ENCODE assay signal across 8 mouse cellular contexts in the genomic region with DNA sequence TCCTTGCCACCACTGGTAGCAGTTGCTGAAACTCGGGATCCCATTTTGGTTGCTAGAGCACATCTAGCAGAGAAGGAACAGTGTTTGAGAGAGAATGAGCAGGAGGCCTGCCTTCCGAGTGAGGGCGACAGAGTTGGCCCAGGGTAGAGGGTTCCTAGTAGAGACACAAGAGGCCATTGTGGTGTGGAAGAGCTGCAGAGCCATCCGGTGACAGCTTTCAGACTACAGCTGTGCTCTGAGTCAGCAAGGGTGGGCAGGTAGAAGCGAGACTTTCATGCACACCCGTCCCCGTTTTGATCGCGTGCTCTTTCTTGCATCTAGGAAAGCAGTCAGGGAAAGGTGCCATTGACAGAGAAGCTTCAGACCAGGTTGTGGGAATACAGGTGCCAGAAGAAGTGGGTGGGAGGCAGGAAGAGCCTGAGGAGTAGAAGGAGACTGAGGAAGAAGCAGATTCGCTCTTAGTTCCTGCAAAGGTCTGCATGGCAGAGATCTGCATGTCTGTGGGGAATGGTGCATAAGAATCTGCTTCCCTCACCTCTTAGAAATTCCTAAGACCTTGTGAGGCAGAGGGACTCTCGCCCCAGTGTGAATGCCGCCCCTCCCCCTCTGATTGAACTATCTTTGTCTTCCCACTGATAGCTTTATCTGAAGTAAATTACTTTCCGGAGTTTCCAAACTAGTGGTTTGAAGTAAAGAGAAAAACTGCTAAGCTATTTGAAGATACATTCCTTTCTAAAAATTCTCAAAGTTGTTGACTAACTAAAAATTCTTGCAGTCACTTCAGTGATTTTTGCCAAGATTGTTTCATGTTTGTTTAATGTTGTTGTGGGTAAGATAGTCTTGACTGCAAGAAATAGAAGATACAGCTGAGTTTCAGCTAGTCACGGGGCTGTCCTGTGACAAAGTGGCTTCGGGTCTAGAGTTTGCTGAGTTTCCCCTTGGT. TPM values are rescaled to one million over a fixed set of nuclear protein-coding genes. Genes with fewer than 3 reads are reported as not detected.
A peak's percentile ranks its signal among the peaks of the same experiment; 100 is the strongest.
DNase-seq lines count a peak whose midpoint lies in the region; ATAC-seq and TF ChIP-seq lines count a peak whose summit lies in the region.

No protein-coding gene starts in this region.

- no peak for DNase-seq in layer of hippocampus, adult 2 months (ENCODE audit: low spot score in 2 of 2)
- no peak for DNase-seq in layer of hippocampus, postnatal 25 days (ENCODE audit: extremely low spot score in 1 of 2, low spot score in 1 of 2)
- DNase-seq in Muller cell, postnatal 12 days (ENCODE audit: inconsistent ontology term) = peak; percentile 77
- DNase-seq in liver, embryonic 13.5 days = no peak
- DNase-seq in yolk sac, embryonic 10.5 days (ENCODE audit: low spot score) = peak; percentile 56
- no peak for DNase-seq in lung, postnatal 14 days
- no peak for DNase-seq in kidney, adult 18-20 months

- H3K4me1 ChIP-seq in forebrain, embryonic 13.5 days = peaks cover 82% of the 10 kb centered on the region
- H3K4me1 ChIP-seq in liver, embryonic 13.5 days (replicated peaks) = peaks cover 62% of the 10 kb centered on the region

- no peak overlapping the region for H3K9ac ChIP-seq in forebrain, embryonic 13.5 days
- no peak overlapping the region for H3K9ac ChIP-seq in liver, embryonic 13.5 days

- H3K4me3 ChIP-seq in layer of hippocampus, adult 2 months = no peak overlapping the region; the same call in 1 of the 2 replicates
- no peak overlapping the region for H3K4me3 ChIP-seq in forebrain, embryonic 13.5 days
- H3K4me3 ChIP-seq in liver, embryonic 13.5 days (replicated peaks) = no peak overlapping the region

- H3K27me3 ChIP-seq in forebrain, embryonic 13.5 days = no peaks in the 10 kb centered on the region
- no peaks in the 10 kb centered on the region for H3K27me3 ChIP-seq in liver, embryonic 13.5 days

- WGBS in forebrain, embryonic 13.5 days = 37% methylated on average over 15 of the region's 15 CpGs
- 8% methylated on average over 15 of the region's 15 CpGs for WGBS in liver, embryonic 13.5 days (ENCODE audit: insufficient replicate concordance)

- H3K4me2 ChIP-seq in forebrain, embryonic 13.5 days = peak overlapping the region; percentile 5; the same call in 1 of the 2 replicates
- H3K4me2 ChIP-seq in liver, embryonic 13.5 days = peak overlapping the region; percentile 36

- H3K9me3 ChIP-seq in forebrain, embryonic 13.5 days (replicated peaks) = no peaks in the 10 kb centered on the region
- no peaks in the 10 kb centered on the region for H3K9me3 ChIP-seq in liver, embryonic 13.5 days (replicated peaks)

- H3K36me3 ChIP-seq in forebrain, embryonic 13.5 days (ENCODE audit: poor library complexity, severe bottlenecking) = peaks cover 18% of the 10 kb centered on the region
- H3K36me3 ChIP-seq in liver, embryonic 13.5 days = no peaks in the 10 kb centered on the region

- H3K27ac ChIP-seq in layer of hippocampus, adult 2 months = peak overlapping the region; percentile 72
- H3K27ac ChIP-seq in forebrain, embryonic 13.5 days = peak overlapping the region; percentile 10; the same call in 1 of the 2 replicates
- peak overlapping the region; percentile 58 for H3K27ac ChIP-seq in liver, embryonic 13.5 days

- TF ChIP-seq CTCF in layer of hippocampus, adult 2 months (conservative IDR thresholded peaks at IDR 0.05) = no peak; the same call in 1 of the 2 replicates

- ATAC-seq in forebrain, embryonic 13.5 days = peak; percentile 25; the same call in 1 of the 2 replicates
- ATAC-seq in liver, embryonic 13.5 days (ENCODE audit: low read depth) = peak; percentile 39; the same call in 1 of the 2 replicates

RNA-seq across cellular contexts. Expression of a gene that starts 23.0 kb away (rescaled TPM):
- 100 to 1,000 TPM; 134 to 145 TPM for total RNA-seq in layer of hippocampus, adult 2 months (2021)
- total RNA-seq in layer of hippocampus, postnatal 25 days (2021) = 100 to 1,000 TPM; 154 to 180 TPM
- polyA plus RNA-seq in forebrain, embryonic 13.5 days (2015; fragmentation: Nextera tagmentation; extraction: Ambion mirVana) = 49.9 and 50.0 TPM in 2 replicates
- 3.5 and 3.8 TPM in 2 replicates for polyA plus RNA-seq in liver, embryonic 13.5 days (2015; fragmentation: Nextera tagmentation; extraction: Ambion mirVana)

Comparison
In these comparisons a context has a peak if more than half of its experiments do, and no peak if none do; other contexts are left out.
1. DNase-seq: peak in Muller cell, postnatal 12 days (single experiment) and yolk sac, embryonic 10.5 days (single experiment); none in layer of hippocampus, adult 2 months (0 of 2), layer of hippocampus, postnatal 25 days (0 of 2), liver, embryonic 13.5 days (single experiment), lung, postnatal 14 days (single experiment) and kidney, adult 18-20 months (single experiment).
2. H3K27ac ChIP-seq: peak in every context shown above with its lines; median percentile 72 in layer of hippocampus, adult 2 months; 58 in liver, embryonic 13.5 days; 10 in forebrain, embryonic 13.5 days.